Mouse (Mus musculus) embryonic facial prominence, embryonic 14.5 days (tissue): Measurements from ENCODE around the gene Vmn1r11. TPM values are rescaled to one million over a fixed set of nuclear protein-coding genes. Genes with fewer than 3 reads are reported as not detected.

Source experiments
- ATAC-seq: fragments of 200-750 bp; cut with Nextera tagmentation; 2 replicates; pipeline ENCODE4 v1.8.0; 2017; ENCODE audit warnings: low read depth, moderate number of reproducible peaks, moderate TSS enrichment
- DNase-seq: peaks from one replicate; pipeline ENCODE4 v3.0.0-alpha.2; 2015; ENCODE audit warnings: low spot score
- H3K27ac ChIP-seq: fragments of 300-500 bp; sonication (generic); replicated peaks from 2 replicates; pipeline ENCODE4 v1.5.1; 2014; ENCODE audit warnings: low read depth, mild to moderate bottlenecking, low read length, moderate library complexity
- H3K27me3 ChIP-seq: fragments of 300-500 bp; sonication (generic); replicated peaks from 2 replicates; pipeline ENCODE4 v1.6.1; 2014; ENCODE audit warnings: low read length; ENCODE audit not compliant: control insufficient read depth, insufficient read depth
- H3K36me3 ChIP-seq: fragments of 300-500 bp; sonication (generic); 2 replicates; pipeline ENCODE4 v1.6.1; 2014; ENCODE audit warnings: low read length, mixed read lengths; ENCODE audit not compliant: control insufficient read depth, insufficient read depth
- H3K4me1 ChIP-seq: fragments of 300-500 bp; sonication (generic); 2 replicates; pipeline ENCODE4 v1.6.1; 2014; ENCODE audit warnings: antibody characterized with exemption, low read length; ENCODE audit not compliant: control insufficient read depth, insufficient read depth
- H3K4me2 ChIP-seq: fragments of 300-500 bp; sonication (generic); 2 replicates; pipeline ENCODE4 v1.6.1; 2014; ENCODE audit warnings: low read depth, mild to moderate bottlenecking, low read length, moderate library complexity, mixed read lengths
- H3K4me3 ChIP-seq: fragments of 300-500 bp; sonication (generic); 2 replicates; pipeline ENCODE4 v1.5.1; 2014; ENCODE audit warnings: low read depth, mild to moderate bottlenecking, low read length
- H3K9ac ChIP-seq: fragments of 300-500 bp; sonication (generic); 2 replicates; pipeline ENCODE4 v1.6.1; 2014; ENCODE audit warnings: low read depth, mild to moderate bottlenecking, low read length, moderate library complexity, mixed read lengths
- H3K9me3 ChIP-seq: fragments of 300-500 bp; sonication (generic); 2 replicates; pipeline ENCODE4 v1.6.1; 2016; ENCODE audit warnings: low read length; ENCODE audit not compliant: control insufficient read depth
- WGBS: fragments of 180-500 bp; shearing (Covaris S2); extraction: QIAGEN DNeasy Blood & Tissue Kit; methylation state at CpG from one replicate; pipeline ENCODE4 v1.1.7; 2014; 5-methylcytosine and 5-hydroxymethylcytosine counted together
- polyA plus RNA-seq: library from polyadenylated mRNA; unstranded; fragments of >200 nt; fragmentation: Nextera tagmentation; extraction: Ambion mirVana; gene quantifications from 2 replicates; pipeline ENCODE4 v1.2.1, GENCODE M21; 2014

Vmn1r11 gene
- polyA plus RNA-seq, result not detected in 2 replicates

DNA sequence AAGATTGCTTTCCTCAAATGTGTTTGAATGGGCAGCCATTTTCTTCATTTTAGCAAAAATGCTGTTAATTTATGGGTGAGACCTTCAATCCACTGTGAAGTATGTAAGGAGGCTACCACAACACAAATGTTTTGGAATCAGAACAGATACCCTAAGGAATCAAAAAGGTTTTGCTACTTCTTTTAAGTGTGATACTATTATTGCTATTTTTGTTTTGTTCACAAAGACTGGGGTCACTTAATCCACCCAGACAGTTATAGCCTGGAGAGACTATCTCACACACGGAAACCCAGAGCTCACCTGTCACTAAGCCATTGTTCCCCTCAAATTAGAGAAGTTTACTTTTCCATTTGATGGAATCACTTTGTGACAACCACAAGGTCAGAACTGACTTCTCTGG, at the start of gene Vmn1r11:
Vmn1r11 (plus strand) TSS at position 301 of the 400 bp plus-strand sequence.
- Histone ChIP-seq H3K4me1 (no peaks in the 10 kb centered on the region), H3K27me3 (no peaks in the 10 kb centered on the region), H3K27ac (no peak within 1 kb of the TSS), H3K4me3 (no peak within 1 kb of the TSS), H3K4me2 (no peak within 1 kb of the TSS), H3K36me3 (no peaks in the 10 kb centered on the region), H3K9ac (no peak within 1 kb of the TSS), H3K9me3 (no peaks in the 10 kb centered on the region)
- DNase-seq (no peak), ATAC-seq (no peak)
- 45% methylated on average over 1 of the region's 1 CpGs for WGBS

- WGBS, result 73% methylated on average over 1 of the region's 1 CpGs
- DNase-seq, result no peak
Observed at GRCm38 (mm10) chr6:57106358-57106757, 26.9 kb upstream of the Vmn1r11 start.

GRCm38 (mm10) chr6:57109154-57109553, 24.1 kb upstream of the Vmn1r11 start, which contains the start of gene Vmn1r10:
Gene Vmn1r10 (plus strand): TSS chr6:57109454.
- Histone ChIP-seq H3K4me3 (no peak within 1 kb of the TSS), H3K27ac (no peak within 1 kb of the TSS), H3K9ac (no peak within 1 kb of the TSS), H3K36me3 (no peaks in the 10 kb centered on the region), H3K9me3 (no peaks in the 10 kb centered on the region), H3K4me2 (no peak within 1 kb of the TSS), H3K27me3 (no peaks in the 10 kb centered on the region), H3K4me1 (no peaks in the 10 kb centered on the region)
- DNase-seq (no peak), ATAC-seq (no peak)
- WGBS, result 72% methylated on average over 3 of the region's 3 CpGs

More at GRCm38 (mm10) chr6:57106358-57106757, 26.9 kb upstream of the Vmn1r11 start:
- Histone ChIP-seq H3K4me3 (no peak overlapping the region), H3K9ac (no peak overlapping the region), H3K9me3 (no peaks in the 10 kb centered on the region), H3K4me1 (no peaks in the 10 kb centered on the region), H3K36me3 (no peaks in the 10 kb centered on the region), H3K27ac (no peak overlapping the region), H3K27me3 (no peaks in the 10 kb centered on the region), H3K4me2 (no peak overlapping the region)
- ATAC-seq, result no peak

DNA sequence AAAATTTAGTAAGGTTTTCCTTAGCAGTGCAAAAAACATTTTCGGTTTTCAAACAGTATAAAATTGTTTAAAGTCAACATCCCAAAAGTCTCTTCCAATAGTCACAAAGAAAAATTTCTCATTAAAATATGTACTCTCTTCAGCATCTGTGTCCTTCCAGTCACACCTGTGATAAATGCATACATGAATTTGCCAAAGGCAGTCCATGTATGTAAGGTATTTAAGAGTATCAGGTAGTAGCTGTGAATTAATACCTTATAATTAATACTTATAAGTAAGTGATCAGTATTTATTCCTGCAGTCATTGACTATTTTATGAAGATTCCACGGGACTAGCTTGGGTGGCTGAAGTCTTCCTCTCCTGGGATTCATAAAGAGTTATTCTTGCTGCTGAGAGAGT, 23.4 kb downstream of the Vmn1r11 start, which contains the start of gene Vmn1r12:
Vmn1r12 (plus strand) TSS at position 301 of the 400 bp plus-strand sequence.
- Histone ChIP-seq H3K4me2 (no peak within 1 kb of the TSS), H3K4me1 (no peaks in the 10 kb centered on the region), H3K9me3 (no peaks in the 10 kb centered on the region), H3K9ac (no peak within 1 kb of the TSS), H3K27me3 (no peaks in the 10 kb centered on the region), H3K4me3 (no peak within 1 kb of the TSS), H3K27ac (no peak within 1 kb of the TSS), H3K36me3 (no peaks in the 10 kb centered on the region)
- ATAC-seq (no peak), DNase-seq (no peak)
- 79% methylated on average over 2 of the region's 2 CpGs for WGBS

Other genes with a start within 250 kb of the Vmn1r11 start
- gene Nt5c3, start 209.5 kb upstream of the Vmn1r11 start, polyA plus RNA-seq, result 63.1 and 65.5 TPM in 2 replicates
- gene Vmn1r4, start 209.4 kb upstream of the Vmn1r11 start, polyA plus RNA-seq, result 0.38 and 0.46 TPM in 2 replicates
- not detected in 2 replicates for gene Vmn1r5, start 163.2 kb upstream of the Vmn1r11 start, polyA plus RNA-seq
- not detected in 2 replicates for gene Vmn1r6, start 136.2 kb upstream of the Vmn1r11 start, polyA plus RNA-seq
- not detected in 2 replicates for gene Vmn1r7, start 108.1 kb upstream of the Vmn1r11 start, polyA plus RNA-seq
- not detected in 2 replicates for gene Vmn1r8, start 101.2 kb upstream of the Vmn1r11 start, polyA plus RNA-seq
- not detected in 2 replicates for gene Vmn1r9, start 66.7 kb upstream of the Vmn1r11 start, polyA plus RNA-seq
- not detected in 2 replicates for gene Vmn1r10, start 24.0 kb upstream of the Vmn1r11 start, polyA plus RNA-seq
- gene Vmn1r12, start 23.5 kb downstream of the Vmn1r11 start, polyA plus RNA-seq, result not detected in 2 replicates
- gene Vmn1r13, start 69.8 kb downstream of the Vmn1r11 start, polyA plus RNA-seq, result not detected in 2 replicates
- not detected in 2 replicates for gene Vmn1r14, start 98.2 kb downstream of the Vmn1r11 start, polyA plus RNA-seq
- gene Vmn1r15, start 124.5 kb downstream of the Vmn1r11 start, polyA plus RNA-seq, result not detected in 2 replicates
- not detected in 2 replicates for gene Vmn1r16, start 196.0 kb downstream of the Vmn1r11 start, polyA plus RNA-seq
- not detected in 2 replicates for gene Vmn1r17, start 230.3 kb downstream of the Vmn1r11 start, polyA plus RNA-seq